Mouse (Mus musculus): ENCODE results near the gene Psen2.

Gene Psen2

GRCm38 (mm10) chr1:180248593-180249146, 14.6 kb downstream of the Psen2 start:
- no peak for DNase-seq (ENCODE audit: low spot score in 2 of 2)

DNA sequence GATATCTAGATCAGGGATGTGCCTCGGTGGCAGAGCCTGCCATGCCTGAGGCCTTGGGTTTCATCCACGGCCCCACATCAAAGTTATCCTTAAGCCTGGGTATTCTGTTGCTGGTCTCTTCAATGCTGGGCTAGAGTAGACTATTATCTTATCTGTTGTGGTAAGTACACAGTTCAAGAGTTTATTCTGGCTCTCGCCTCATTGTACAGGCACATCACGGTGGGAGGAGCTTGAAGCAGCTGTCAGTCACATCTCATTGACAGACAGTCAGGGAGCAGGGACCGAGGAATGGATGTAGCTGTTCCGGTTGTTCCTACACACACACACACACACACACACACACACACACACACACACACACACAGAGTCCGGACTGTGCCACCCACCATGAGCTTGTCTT, 15.3 kb downstream of the Psen2 start:
- no peak for DNase-seq (ENCODE audit: low spot score in 2 of 2)

GRCm38 (mm10) chr1:180245741-180246507, 17.3 kb downstream of the Psen2 start:
- DNase-seq (ENCODE audit: low spot score in 2 of 2): no peak

DNA sequence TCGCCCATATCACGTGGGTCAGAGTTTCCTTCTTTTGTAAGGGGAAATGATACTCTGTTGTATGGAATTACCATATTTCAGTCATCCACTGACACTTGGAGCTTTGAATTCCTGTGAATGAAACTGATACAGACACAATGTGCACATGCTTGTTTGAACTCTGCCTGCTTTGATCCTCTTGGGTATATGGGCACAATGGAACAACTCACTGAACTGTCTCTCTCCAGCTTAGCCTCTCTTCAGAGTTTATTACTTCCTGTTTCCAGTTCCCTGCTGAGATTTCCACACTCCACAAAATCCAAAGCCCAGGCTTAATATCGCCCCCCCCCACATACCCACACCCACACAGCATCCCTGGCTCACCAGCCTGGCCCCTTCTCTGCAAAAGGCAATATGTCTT, 31.5 kb downstream of the Psen2 start:
- no peak for DNase-seq (ENCODE audit: low spot score in 2 of 2)

- no peak for DNase-seq (ENCODE audit: low spot score in 2 of 2)
Observed at GRCm38 (mm10) chr1:180230580-180230979, 32.7 kb downstream of the Psen2 start.

DNA sequence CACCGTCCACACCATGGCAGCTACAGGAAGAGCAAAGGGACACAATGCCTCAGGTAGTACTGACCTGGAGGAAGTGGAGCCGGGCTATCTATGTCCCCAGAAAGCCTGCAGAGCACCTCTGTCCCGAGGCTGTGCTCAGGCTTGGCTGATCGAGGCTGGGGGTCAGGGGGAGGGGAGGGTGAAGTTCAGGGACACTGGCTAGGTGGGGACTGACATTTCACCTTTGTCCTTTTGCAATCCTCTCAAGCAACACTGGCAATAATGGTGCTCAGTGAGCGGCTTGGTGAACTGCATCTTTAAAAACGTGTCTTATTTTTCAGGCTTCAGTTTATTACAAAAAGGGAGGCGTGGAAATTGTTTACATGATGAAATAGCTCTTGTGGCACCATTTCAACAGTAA, 33.3 kb downstream of the Psen2 start:
- no peak for DNase-seq (ENCODE audit: low spot score in 2 of 2)

GRCm38 (mm10) chr1:180228854-180229253, 34.4 kb downstream of the Psen2 start:
- DNase-seq (ENCODE audit: low spot score in 2 of 2): no peak

GRCm38 (mm10) chr1:180226766-180227165, 36.5 kb downstream of the Psen2 start:
- DNase-seq (ENCODE audit: low spot score in 2 of 2): no peak

- peak in 1 of 2 experiments; percentile 35 for DNase-seq (ENCODE audit: low spot score in 2 of 2)
Observed at GRCm38 (mm10) chr1:180226221-180226713, 37.0 kb downstream of the Psen2 start.

DNA sequence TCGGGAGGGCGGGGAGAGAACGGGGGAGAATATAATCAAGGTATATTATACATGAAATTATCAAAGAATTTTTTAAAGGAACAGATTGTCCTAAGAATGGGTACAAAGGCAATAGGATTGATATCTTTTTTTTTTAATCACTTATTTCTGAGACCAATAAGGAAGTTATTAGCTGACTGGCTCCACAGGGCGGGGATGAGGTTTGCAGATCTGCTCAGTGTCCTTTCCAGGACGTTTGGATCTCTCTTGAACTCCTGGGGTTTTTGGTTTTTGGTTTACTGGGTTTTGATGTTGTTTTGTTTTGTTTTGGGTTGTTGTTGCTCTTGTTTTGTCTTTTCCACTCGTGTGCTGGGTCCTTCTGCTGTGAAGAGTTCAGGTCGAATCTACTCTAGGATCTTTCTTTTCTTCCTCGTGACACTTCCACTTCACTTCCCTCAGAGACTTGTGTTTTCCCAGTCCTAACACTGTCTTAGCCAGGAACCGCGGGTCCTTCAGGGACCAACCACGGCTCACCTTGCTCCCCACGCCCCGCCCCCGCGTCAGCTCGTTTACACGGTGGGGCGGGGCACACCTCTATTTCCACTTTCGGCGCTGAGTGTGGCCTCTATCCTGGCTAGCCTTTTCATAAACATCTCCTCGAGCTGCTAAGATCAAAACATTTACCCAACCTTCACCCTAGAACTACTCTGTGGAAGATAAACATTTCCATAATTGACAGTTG, 37.6 kb downstream of the Psen2 start:
- no peak for DNase-seq (ENCODE audit: low spot score in 2 of 2)

- DNase-seq (ENCODE audit: low spot score in 2 of 2): no peak
Observed at GRCm38 (mm10) chr1:180222007-180222406, 41.2 kb downstream of the Psen2 start.

DNA sequence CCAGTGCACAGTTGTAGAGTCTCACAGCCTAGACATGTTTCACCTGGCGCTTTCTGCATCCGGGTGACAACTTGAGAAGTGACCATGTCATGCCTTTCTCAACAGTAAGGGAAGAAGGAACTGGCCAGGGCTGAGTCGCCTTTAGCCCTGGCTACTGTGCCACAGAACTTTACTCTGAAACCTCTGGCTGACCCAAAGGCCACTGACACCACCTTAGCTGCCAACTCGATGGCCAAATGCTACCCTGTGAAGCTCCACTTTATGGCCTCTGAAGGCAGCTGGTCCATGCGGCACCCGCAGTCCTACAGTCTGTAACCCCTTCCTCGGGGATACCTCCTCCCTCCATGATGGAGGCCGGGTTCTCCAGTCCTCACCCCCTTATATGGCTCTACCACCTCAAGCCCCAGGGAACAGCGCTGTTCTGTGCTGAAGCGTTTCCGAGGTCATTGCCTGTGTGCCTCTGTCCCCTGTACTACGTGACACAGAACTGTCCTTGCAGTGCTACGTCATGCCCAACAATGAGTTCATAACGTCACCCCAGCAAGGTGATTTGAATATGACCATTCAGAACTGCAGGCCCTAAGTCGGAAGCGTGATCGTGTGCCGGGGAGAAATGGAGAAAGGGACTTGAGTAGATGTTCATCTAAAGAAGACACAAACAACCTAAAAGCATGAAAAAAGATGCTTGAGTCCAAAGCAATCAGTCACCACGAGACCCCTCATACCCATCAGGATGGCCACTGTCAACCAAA, 42.3 kb downstream of the Psen2 start:
- DNase-seq (ENCODE audit: low spot score in 2 of 2): no peak

DNA sequence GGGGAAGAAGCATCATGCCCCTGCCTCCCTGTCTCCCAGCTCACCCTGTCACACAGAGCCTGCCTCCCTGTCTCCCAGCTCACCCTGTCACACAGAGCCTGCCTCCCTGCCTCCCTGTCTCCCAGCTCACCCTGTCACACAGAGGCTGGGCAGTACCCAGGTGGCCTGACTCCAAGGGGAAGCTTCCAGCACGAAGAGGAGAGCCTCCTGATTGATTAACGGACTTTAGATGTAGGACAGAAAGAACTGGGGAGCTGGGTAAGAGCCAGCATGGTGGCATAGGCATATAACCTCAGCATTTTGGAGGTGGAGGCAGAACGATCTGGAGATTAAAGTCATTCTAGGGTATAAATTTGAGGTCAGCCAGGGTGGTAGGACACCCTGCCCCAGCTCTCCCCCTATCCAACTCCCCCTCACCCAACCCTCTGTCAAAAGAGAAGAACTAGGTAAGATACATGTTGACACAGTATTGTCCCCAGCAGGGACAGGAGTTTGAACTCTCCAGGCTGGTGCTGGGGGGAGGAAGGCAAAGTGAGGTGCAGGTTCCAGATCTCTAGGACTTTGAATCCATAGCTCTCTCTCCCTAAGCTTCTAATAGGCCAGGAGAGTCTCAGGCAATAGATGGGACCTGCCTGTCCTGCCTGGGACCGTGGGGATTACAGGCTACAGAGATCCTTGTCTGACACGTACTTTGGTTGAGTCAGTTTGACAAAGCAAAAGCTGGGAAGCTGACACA, 46.5 kb downstream of the Psen2 start:
- no peak for DNase-seq (ENCODE audit: low spot score in 2 of 2)

DNA sequence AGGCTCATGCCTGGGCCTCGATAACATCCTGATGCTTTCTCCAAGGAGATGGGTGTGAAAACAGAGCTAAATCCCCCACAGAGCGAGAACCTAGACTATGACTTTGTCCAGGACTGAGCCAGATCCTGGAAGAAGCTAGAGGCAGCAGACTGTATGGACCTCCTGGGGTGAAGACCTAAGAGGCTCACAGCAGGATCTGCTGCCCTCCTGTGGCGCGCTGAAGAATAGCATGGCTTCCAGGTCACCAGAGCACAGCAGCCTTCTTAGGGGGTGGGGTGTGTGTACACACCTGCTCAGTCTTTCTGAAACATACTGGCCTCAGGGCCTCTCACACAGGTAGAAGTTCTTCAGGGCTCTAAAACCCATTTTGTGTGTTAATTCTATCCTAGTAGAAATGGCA, 48.2 kb downstream of the Psen2 start:
- peak; percentile 52 to 68 for DNase-seq (ENCODE audit: low spot score in 2 of 2)

GRCm38 (mm10) chr1:180212911-180213310, 50.3 kb downstream of the Psen2 start:
- DNase-seq (ENCODE audit: low spot score in 2 of 2): no peak

DNA sequence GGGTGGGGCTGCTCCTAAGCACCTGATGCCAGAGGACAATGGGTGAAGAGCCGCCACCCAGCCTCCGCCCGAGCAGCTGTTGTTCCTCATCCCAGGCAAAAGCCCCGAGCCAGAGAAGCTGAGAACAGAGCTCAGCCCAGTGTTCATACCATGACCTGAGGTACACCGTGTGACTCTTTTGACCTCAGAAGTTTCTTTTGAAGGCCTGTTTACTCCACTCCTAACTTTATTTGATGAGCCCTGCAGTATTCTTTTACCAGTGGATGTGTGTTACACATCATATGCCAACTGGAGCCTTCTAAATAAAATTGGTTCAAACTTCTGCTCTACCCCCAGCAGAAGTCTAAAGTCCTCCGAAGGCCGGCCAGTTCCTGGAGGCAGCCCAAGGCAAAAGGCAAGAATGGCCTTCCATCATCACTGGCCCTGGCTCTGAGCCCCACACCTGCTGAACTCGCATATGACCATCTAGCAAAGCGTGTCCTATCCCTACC, 52.4 kb downstream of the Psen2 start:
- DNase-seq (ENCODE audit: low spot score in 2 of 2): no peak

GRCm38 (mm10) chr1:180210031-180210432, 53.2 kb downstream of the Psen2 start:
- no peak for DNase-seq (ENCODE audit: low spot score in 2 of 2)

- DNase-seq (ENCODE audit: low spot score in 2 of 2): no peak
Observed at GRCm38 (mm10) chr1:180208370-180208769, 54.9 kb downstream of the Psen2 start.

GRCm38 (mm10) chr1:180200722-180201121, 62.5 kb downstream of the Psen2 start:
- no peak for DNase-seq (ENCODE audit: low spot score in 2 of 2)

DNA sequence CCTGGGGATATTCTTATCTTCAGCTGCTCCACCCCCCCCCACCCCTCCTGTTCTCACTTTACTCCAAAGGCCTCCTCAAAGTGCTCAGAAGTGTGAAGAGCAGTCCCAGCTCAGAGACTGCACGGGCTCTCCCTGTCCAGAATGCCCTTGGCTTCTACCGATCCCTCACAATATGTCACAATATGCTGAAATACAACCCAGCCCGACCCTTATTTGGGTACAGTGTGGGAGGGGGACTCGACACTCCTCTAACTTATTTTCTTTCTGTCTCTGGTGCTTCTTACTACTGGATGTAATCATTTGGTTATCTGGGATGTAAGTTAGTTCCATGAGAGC, 63.6 kb downstream of the Psen2 start:
- no peak for DNase-seq (ENCODE audit: low spot score in 2 of 2)

DNA sequence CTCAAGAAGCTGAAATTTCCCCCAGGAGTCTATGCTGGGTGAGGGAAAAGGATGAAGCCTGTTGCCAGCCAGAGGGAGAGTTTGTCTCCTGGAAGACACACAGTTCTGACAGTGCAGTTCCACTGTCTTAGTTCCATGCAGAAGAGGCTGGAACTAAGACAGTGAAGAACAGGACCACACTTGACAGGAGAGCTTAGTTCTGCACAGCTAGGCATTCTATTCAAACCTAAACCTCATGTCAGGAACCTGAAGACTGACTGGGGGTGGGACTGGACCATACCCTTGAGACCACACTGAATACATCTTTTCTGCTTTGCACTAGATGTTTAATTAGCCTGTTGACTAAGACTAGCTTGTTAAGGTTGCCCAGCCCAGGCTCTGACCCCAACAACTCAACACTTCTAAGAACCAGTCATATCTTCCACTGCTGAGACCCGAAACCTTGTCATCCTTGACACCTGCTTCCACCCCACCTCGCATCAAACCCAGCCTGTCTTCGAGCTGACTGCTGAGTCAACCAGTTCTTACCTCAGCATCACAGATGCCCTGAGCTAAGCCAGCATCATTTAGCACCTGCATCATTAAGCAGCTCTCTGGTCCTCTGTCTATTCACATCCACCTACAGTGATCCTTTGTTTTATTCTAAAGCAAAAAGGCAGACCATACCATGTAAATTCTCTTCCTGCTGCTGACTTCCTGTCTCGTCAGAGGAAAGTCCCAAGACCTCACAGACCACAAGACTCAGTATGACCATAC, 64.1 kb downstream of the Psen2 start, which contains the start of gene Coq8a:
Gene Coq8a, minus strand, starts transcription at position 644 of the 756 bp plus-strand sequence.
- DNase-seq (ENCODE audit: low spot score in 2 of 2): no peak

All from right cerebral cortex, adult 2 months (tissue).